Mouse (Mus musculus) midbrain, embryonic 10.5 days (tissue): ENCODE data around the gene U90926. TPM values are rescaled to one million over a fixed set of nuclear protein-coding genes. Genes with fewer than 3 reads are reported as not detected.

Experiments used
- DNase-seq: peaks from one replicate; pipeline ENCODE4 v3.0.0-alpha.2; 2017; ENCODE audit warnings: low spot score
- H3K27ac ChIP-seq: fragments of 300-500 bp; sonication (generic); replicated peaks from 2 replicates; pipeline ENCODE4 v1.5.1; 2016; ENCODE audit warnings: mild to moderate bottlenecking
- H3K27me3 ChIP-seq: fragments of 300-500 bp; sonication (generic); 2 replicates; pipeline ENCODE4 v1.6.1; 2016; ENCODE audit warnings: low read depth, mild to moderate bottlenecking; ENCODE audit not compliant: poor library complexity, severe bottlenecking
- H3K36me3 ChIP-seq: fragments of 300-500 bp; sonication (generic); 2 replicates; pipeline ENCODE4 v1.6.1; 2016; ENCODE audit warnings: mild to moderate bottlenecking, moderate library complexity
- H3K4me1 ChIP-seq: fragments of 300-500 bp; sonication (generic); 2 replicates; pipeline ENCODE4 v1.6.1; 2016
- H3K4me3 ChIP-seq: fragments of 300-500 bp; sonication (generic); 2 replicates; pipeline ENCODE4 v1.5.1; 2016; ENCODE audit warnings: mild to moderate bottlenecking, moderate library complexity
- H3K9me3 ChIP-seq: fragments of 300-500 bp; sonication (generic); replicated peaks from 2 replicates; pipeline ENCODE4 v1.6.1; 2016; ENCODE audit warnings: mild to moderate bottlenecking
- WGBS: fragments of 180-500 bp; shearing (Covaris S2); methylation state at CpG from one replicate; pipeline ENCODE4 v1.1.7; 2016; 5-methylcytosine and 5-hydroxymethylcytosine counted together
- polyA plus RNA-seq: library from polyadenylated mRNA; unstranded; fragments of >200 nt; fragmentation: Nextera tagmentation; extraction: Ambion mirVana; gene quantifications from 2 replicates; pipeline ENCODE4 v1.2.1, GENCODE M21; 2016

The U90926 gene
- polyA plus RNA-seq, 1 experiment from 2014 or later = not detected

GRCm38 (mm10) chr5:92234939-92235557 is 19.8 kb upstream of the U90926 start:
- no peak overlapping the region for H3K27ac ChIP-seq
- no peak for DNase-seq
- no peak overlapping the region for H3K4me3 ChIP-seq
- WGBS = 78% methylated on average over 5 of the region's 5 CpGs
- 0 out of 2 replicates have a peak, but pooled peaks cover 4% of the 10 kb centered on the region for H3K4me1 ChIP-seq
- H3K36me3 ChIP-seq = no peaks in the 10 kb centered on the region
- no peaks in the 10 kb centered on the region for H3K27me3 ChIP-seq
- H3K9me3 ChIP-seq = no peaks in the 10 kb centered on the region

- no peak overlapping the region for H3K27ac ChIP-seq
- no peaks in the 10 kb centered on the region for H3K4me1 ChIP-seq
- H3K36me3 ChIP-seq = no peaks in the 10 kb centered on the region
- no peak overlapping the region for H3K4me3 ChIP-seq
- no peaks in the 10 kb centered on the region for H3K9me3 ChIP-seq
- no peaks in the 10 kb centered on the region for H3K27me3 ChIP-seq
- 93% methylated on average over 4 of the region's 4 CpGs for WGBS
- no peak for DNase-seq
These were observed 18.2 kb upstream of the U90926 start for GRCm38 (mm10) chr5:92233366-92233765.

- Histone ChIP-seq H3K36me3 (no peaks in the 10 kb centered on the region), H3K9me3 (no peaks in the 10 kb centered on the region), H3K27me3 (no peaks in the 10 kb centered on the region), H3K4me3 (no peak overlapping the region), H3K4me1 (no peaks in the 10 kb centered on the region), H3K27ac (no peak overlapping the region)
- DNase-seq = no peak
- WGBS = 86% methylated on average over 10 of the region's 10 CpGs
These were observed 16.6 kb upstream of the U90926 start for GRCm38 (mm10) chr5:92231836-92232235.

GRCm38 (mm10) chr5:92230306-92230705 is 15.1 kb upstream of the U90926 start:
- no peak overlapping the region for H3K27ac ChIP-seq
- no peak overlapping the region for H3K4me3 ChIP-seq
- H3K36me3 ChIP-seq = no peaks in the 10 kb centered on the region
- H3K4me1 ChIP-seq = no peaks in the 10 kb centered on the region
- DNase-seq = no peak
- 89% methylated on average over 11 of the region's 11 CpGs for whole genome bisulfite sequencing
- no peaks in the 10 kb centered on the region for H3K9me3 ChIP-seq
- H3K27me3 ChIP-seq = no peaks in the 10 kb centered on the region

GRCm38 (mm10) chr5:92229514-92229913 is 14.3 kb upstream of the U90926 start:
- Histone ChIP-seq H3K9me3 (no peaks in the 10 kb centered on the region), H3K4me1 (no peaks in the 10 kb centered on the region), H3K27me3 (no peaks in the 10 kb centered on the region), H3K4me3 (no peak overlapping the region), H3K27ac (no peak overlapping the region), H3K36me3 (no peaks in the 10 kb centered on the region)
- no peak for DNase-seq
- WGBS = 96% methylated on average over 3 of the region's 3 CpGs

- Histone ChIP-seq H3K4me3 (no peak overlapping the region), H3K9me3 (no peaks in the 10 kb centered on the region)
- 32% methylated on average over 10 of the region's 10 CpGs for WGBS
These were observed 13.6 kb upstream of the U90926 start for GRCm38 (mm10) chr5:92228776-92229175.

GRCm38 (mm10) chr5:92227782-92228181 is 12.6 kb upstream of the U90926 start:
- no peaks in the 10 kb centered on the region for H3K9me3 ChIP-seq
- 92% methylated on average over 7 of the region's 7 CpGs for WGBS
- no peak for DNase-seq
- H3K27me3 ChIP-seq = no peaks in the 10 kb centered on the region
- H3K36me3 ChIP-seq = no peaks in the 10 kb centered on the region
- H3K4me1 ChIP-seq = no peaks in the 10 kb centered on the region
- no peak overlapping the region for H3K27ac ChIP-seq
- no peak overlapping the region for H3K4me3 ChIP-seq

More at GRCm38 (mm10) chr5:92228776-92229175, 13.6 kb upstream of the U90926 start:
- H3K27ac ChIP-seq = no peak overlapping the region
- no peaks in the 10 kb centered on the region for H3K36me3 ChIP-seq
- no peak for DNase-seq
- H3K4me1 ChIP-seq = no peaks in the 10 kb centered on the region
- no peaks in the 10 kb centered on the region for H3K27me3 ChIP-seq

GRCm38 (mm10) chr5:92220287-92220902 is 5.2 kb upstream of the U90926 start:
- 93% methylated on average over 8 of the region's 8 CpGs for WGBS
- Histone ChIP-seq H3K36me3 (no peaks in the 10 kb centered on the region), H3K9me3 (no peaks in the 10 kb centered on the region), H3K27me3 (no peaks in the 10 kb centered on the region), H3K4me3 (no peak overlapping the region), H3K4me1 (peaks cover 12% of the 10 kb centered on the region), H3K27ac (no peak overlapping the region)
- no peak for DNase-seq

GRCm38 (mm10) chr5:92219826-92220225 is 4.6 kb upstream of the U90926 start:
- Histone ChIP-seq H3K27ac (no peak overlapping the region), H3K36me3 (no peaks in the 10 kb centered on the region), H3K4me3 (no peak overlapping the region), H3K27me3 (no peaks in the 10 kb centered on the region), H3K4me1 (peaks cover 12% of the 10 kb centered on the region), H3K9me3 (no peaks in the 10 kb centered on the region)
- DNase-seq = no peak
- WGBS = 77% methylated on average over 6 of the region's 6 CpGs

- DNase-seq = peak; percentile 36
- Histone ChIP-seq H3K9me3 (no peaks in the 10 kb centered on the region), H3K4me3 (no peak overlapping the region), H3K27ac (peak overlapping the region; percentile 74), H3K4me1 (peaks cover 12% of the 10 kb centered on the region), H3K36me3 (no peaks in the 10 kb centered on the region), H3K27me3 (no peaks in the 10 kb centered on the region)
- 42% methylated on average over 17 of the region's 17 CpGs for WGBS
These were observed 3.9 kb upstream of the U90926 start for GRCm38 (mm10) chr5:92218915-92219793.

- H3K36me3 ChIP-seq = no peaks in the 10 kb centered on the region
- WGBS = 85% methylated on average over 4 of the region's 4 CpGs
- no peaks in the 10 kb centered on the region for H3K27me3 ChIP-seq
- no peaks in the 10 kb centered on the region for H3K4me1 ChIP-seq
- H3K27ac ChIP-seq = no peak overlapping the region
- no peak for DNase-seq
- no peak overlapping the region for H3K4me3 ChIP-seq
- H3K9me3 ChIP-seq = no peaks in the 10 kb centered on the region
These were observed 3.0 kb downstream of the U90926 start for GRCm38 (mm10) chr5:92212231-92212630.

GRCm38 (mm10) chr5:92210205-92210604 is 5.0 kb downstream of the U90926 start:
- no peaks in the 10 kb centered on the region for H3K9me3 ChIP-seq
- H3K36me3 ChIP-seq = peaks cover 7% of the 10 kb centered on the region; the same call in 1 of the 2 replicates
- H3K4me1 ChIP-seq = no peaks in the 10 kb centered on the region
- no peak for DNase-seq
- H3K27ac ChIP-seq = no peak overlapping the region
- no peaks in the 10 kb centered on the region for H3K27me3 ChIP-seq
- H3K4me3 ChIP-seq = no peak overlapping the region
- WGBS = 78% methylated on average over 8 of the region's 8 CpGs

- WGBS = 95% methylated on average over 6 of the region's 6 CpGs
- DNase-seq = no peak
- Histone ChIP-seq H3K27me3 (no peaks in the 10 kb centered on the region), H3K4me3 (no peak overlapping the region), H3K9me3 (no peaks in the 10 kb centered on the region), H3K4me1 (no peaks in the 10 kb centered on the region), H3K27ac (no peak overlapping the region), H3K36me3 (peaks cover 46% of the 10 kb centered on the region)
These were observed 9.1 kb downstream of the U90926 start for GRCm38 (mm10) chr5:92206121-92206520.
